Mouse (Mus musculus) liver, postnatal 0 days (tissue): Measurements from ENCODE around the gene Nod2.

Source experiments
- CTCF ChIP-seq: sonication (generic); IDR thresholded peaks from 2 replicates; pipeline ENCODE4 v1.5.1; 2016; ENCODE audit warnings: antibody characterized with exemption, low read depth
- EP300 ChIP-seq: IDR thresholded peaks from 2 replicates; pipeline ENCODE4 v1.6.1; 2016; ENCODE audit warnings: antibody characterized with exemption, low read depth, mild to moderate bottlenecking

DNA sequence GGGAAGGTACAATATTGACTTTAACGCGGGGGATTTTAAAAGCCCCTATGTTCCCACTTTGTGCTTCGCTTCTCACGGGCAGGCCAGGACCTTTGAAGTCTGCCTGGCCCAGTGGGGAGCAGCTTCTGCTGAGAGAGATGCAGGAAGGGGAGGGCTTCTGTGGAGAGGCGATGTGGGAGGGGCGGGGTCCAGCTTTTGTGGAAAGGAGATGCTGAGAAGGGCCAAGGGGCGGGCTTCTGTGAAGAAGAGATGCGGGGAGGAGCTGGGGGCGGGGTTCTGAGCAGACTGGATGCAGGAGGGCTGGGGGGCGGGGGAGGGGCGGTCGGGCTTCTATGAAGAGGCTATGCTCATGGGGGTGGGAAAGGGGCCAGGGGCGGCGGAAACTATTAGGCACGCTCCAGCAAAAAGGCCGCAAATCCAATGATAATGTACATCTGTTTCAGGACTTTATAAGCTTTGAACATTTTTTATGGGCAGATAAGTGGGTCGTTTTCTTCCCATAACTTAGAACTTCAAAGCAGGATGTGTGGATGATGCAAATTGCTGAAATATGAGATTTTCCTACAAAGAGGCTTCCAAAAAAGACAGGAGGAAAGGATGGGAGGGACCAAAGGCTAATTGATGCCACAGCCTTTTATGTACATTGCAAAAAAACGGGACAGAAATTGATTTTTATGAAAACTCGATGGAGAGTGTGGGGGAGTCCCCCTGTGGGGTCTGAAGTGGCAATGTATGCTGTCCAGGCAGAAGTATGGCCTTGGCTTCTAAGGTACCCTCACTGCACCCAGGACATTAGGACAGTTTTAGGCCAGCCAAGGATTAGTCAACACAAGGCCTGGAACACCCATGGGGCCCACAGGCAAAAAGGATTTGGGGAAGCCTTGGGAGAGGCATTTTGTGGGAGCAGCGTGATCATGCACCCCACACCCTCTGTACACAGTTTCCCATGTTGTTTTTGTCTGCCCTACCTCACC lies 42.8 kb upstream of the Nod2 start:
- TF ChIP-seq CTCF: no peak
- no peak for TF ChIP-seq EP300
